Mouse (Mus musculus) left cerebral cortex, adult 8-10 months (tissue): ENCODE measurements around the gene Gm16253. TPM values are rescaled to one million over a fixed set of nuclear protein-coding genes. Genes with fewer than 3 reads are reported as not detected.
"Not testable (repeated sequence)": the region's sequence is repeated elsewhere in the genome, so short reads cannot be mapped to it uniquely, and the experiment has no call there.

ENCODE experiments used
- DNase-seq, 2 experiments: peaks; one replicate each; pipeline ENCODE4 v3.0.0; 2022; ENCODE audit warnings: low spot score in 2 of 2
- total RNA-seq, 4 experiments: library from RNA; stranded (reverse); gene quantifications; 2 replicates each; pipeline ENCODE4 v1.2.4; 2022

Gene Gm16253
- total RNA-seq, 4 experiments from 2014 or later, result not detected

GRCm38 (mm10) chr3:96597435-96597891, 20.7 kb downstream of the Gm16253 start:
- peak in 1 of 2 experiments; percentile 48 for DNase-seq

GRCm38 (mm10) chr3:96598156-96599068, 21.6 kb downstream of the Gm16253 start:
- peak; percentile 49 to 51 for DNase-seq

GRCm38 (mm10) chr3:96599069-96599393, 22.2 kb downstream of the Gm16253 start:
- DNase-seq, result no peak

GRCm38 (mm10) chr3:96599411-96599810, 22.6 kb downstream of the Gm16253 start:
- DNase-seq, result no peak

GRCm38 (mm10) chr3:96600639-96601250, 24.0 kb downstream of the Gm16253 start, which contains the start of gene Lix1l:
Gene Lix1l, plus strand, starts transcription at chr3:96601149.
- DNase-seq, result peak; percentile 80 to 94

GRCm38 (mm10) chr3:96601251-96601787, 24.5 kb downstream of the Gm16253 start:
- DNase-seq, result peak; percentile 43 to 61

- DNase-seq, result no peak
These were observed 25.3 kb downstream of the Gm16253 start for GRCm38 (mm10) chr3:96601941-96602703.

GRCm38 (mm10) chr3:96602704-96603084, 25.9 kb downstream of the Gm16253 start:
- no peak for DNase-seq

- no peak for DNase-seq
These were observed 26.5 kb downstream of the Gm16253 start for GRCm38 (mm10) chr3:96603311-96603710.

GRCm38 (mm10) chr3:96606007-96606406, 29.2 kb downstream of the Gm16253 start:
- not testable (repeated sequence) for DNase-seq

- no peak for DNase-seq
These were observed 29.8 kb downstream of the Gm16253 start for GRCm38 (mm10) chr3:96606618-96607017.

- DNase-seq, result no peak
These were observed 41.2 kb downstream of the Gm16253 start for GRCm38 (mm10) chr3:96617941-96618340.

- no peak for DNase-seq
These were observed 46.4 kb downstream of the Gm16253 start for GRCm38 (mm10) chr3:96623201-96623600.

- DNase-seq, result peak; percentile 95 to 96
These were observed 53.2 kb downstream of the Gm16253 start, which contains the start of gene Rbm8a for GRCm38 (mm10) chr3:96629729-96630600. Gene Rbm8a, plus strand, starts transcription at chr3:96629933.

Other genes starting within 250 kb of the Gm16253 start
- gene BC107364, start 124.7 kb upstream of the Gm16253 start, total RNA-seq, result not detected
- 1 to 10 TPM; 1.4 to 2.0 (median 1.7) TPM for gene Hfe2, start 51.8 kb upstream of the Gm16253 start, total RNA-seq
- gene Txnip, start 19.0 kb upstream of the Gm16253 start, total RNA-seq, result 10 to 100 TPM; 21.7 to 37.3 (median 26.8) TPM
- 10 to 100 TPM; 22.8 to 26.6 (median 24.3) TPM for gene Polr3gl, start 17.2 kb downstream of the Gm16253 start, total RNA-seq
- gene Ankrd34a, start 19.7 kb downstream of the Gm16253 start, total RNA-seq, result 10 to 100 TPM; 60.4 to 65.0 (median 61.0) TPM
- 10 to 100 TPM; 20.3 to 22.9 (median 21.9) TPM for gene Lix1l, start 24.2 kb downstream of the Gm16253 start, total RNA-seq
- 10 to 100 TPM; 41.8 to 56.2 (median 46.5) TPM for gene Rbm8a, start 52.9 kb downstream of the Gm16253 start, total RNA-seq
- 10 to 100 TPM; 52.7 to 62.6 (median 54.3) TPM for gene Pex11b, start 58.4 kb downstream of the Gm16253 start, total RNA-seq
- gene Gm42957, start 58.5 kb downstream of the Gm16253 start, total RNA-seq, result under 1 TPM in 3 of 4 experiments, not detected in 1; 0.11 to 0.51 (median 0.15) TPM
- 1 to 10 TPM in 3 of 4 experiments, under 1 TPM in 1; 0.97 to 2.0 (median 1.5) TPM for gene Itga10, start 68.6 kb downstream of the Gm16253 start, total RNA-seq
- gene Ankrd35, start 93.1 kb downstream of the Gm16253 start, total RNA-seq, result 1 to 10 TPM; 7.2 to 9.0 (median 8.6) TPM
- gene Pias3, start 119.4 kb downstream of the Gm16253 start, total RNA-seq, result 10 to 100 TPM; 26.0 to 38.9 (median 31.5) TPM
- gene Nudt17, start 131.6 kb downstream of the Gm16253 start, total RNA-seq, result 10 to 100 TPM in 2 of 4 experiments, 1 to 10 TPM in 2; 8.6 to 11.8 (median 10.0) TPM
- gene Polr3c, start 150.6 kb downstream of the Gm16253 start, total RNA-seq, result 10 to 100 TPM; 24.2 to 27.6 (median 26.6) TPM
- gene Rnf115, start 150.7 kb downstream of the Gm16253 start, total RNA-seq, result 10 to 100 TPM; 62.4 to 66.4 (median 64.4) TPM